ENCODE assay signal across 9 mouse cellular contexts in genomic region chr7:79363370-79364043, GRCm38 (mm10). TPM values are rescaled to one million over a fixed set of nuclear protein-coding genes. Genes with fewer than 3 reads are reported as not detected.
DNase-seq lines count a peak whose midpoint lies in the region; ATAC-seq and TF ChIP-seq lines count a peak whose summit lies in the region.
"Had no signal": no experiment of that assay in that cellular context is flagged by ENCODE, and none has a peak within 500 bp of the region (broad histone marks: within the 10 kb centered on the region; RNA-seq: fewer than 3 reads in every experiment).

No protein-coding gene starts in this region.

- TF ChIP-seq CTCF in hindbrain, postnatal 0 days (IDR thresholded peaks at IDR 0.05; ENCODE audit: low read depth) = no peak

- H3K27me3 ChIP-seq in embryonic facial prominence, embryonic 14.5 days (replicated peaks; ENCODE audit: control insufficient read depth, insufficient read depth, low read length) = no peaks in the 10 kb centered on the region
- no peaks in the 10 kb centered on the region for H3K27me3 ChIP-seq in hindbrain, postnatal 0 days (ENCODE audit: insufficient read depth, low read length)
- H3K27me3 ChIP-seq: neural tube, embryonic 12.5 days had no signal

- H3K9ac ChIP-seq in embryonic facial prominence, embryonic 14.5 days (ENCODE audit: low read depth, low read length) = no peak overlapping the region
- H3K9ac ChIP-seq in hindbrain, postnatal 0 days (replicated peaks; ENCODE audit: low read length) = no peak overlapping the region
- H3K9ac ChIP-seq: neural tube, embryonic 12.5 days had no signal

- peaks cover 18% of the 10 kb centered on the region for H3K36me3 ChIP-seq in embryonic facial prominence, embryonic 14.5 days (ENCODE audit: control insufficient read depth, insufficient read depth, low read length)
- peaks cover 15% of the 10 kb centered on the region; the same call in 1 of the 2 replicates for H3K36me3 ChIP-seq in hindbrain, postnatal 0 days (ENCODE audit: insufficient read depth, low read length)

- WGBS in embryonic facial prominence, embryonic 14.5 days = 52% methylated on average over 8 of the region's 8 CpGs
- 45% methylated on average over 8 of the region's 8 CpGs for WGBS in hindbrain, postnatal 0 days

- no peak for ATAC-seq in cerebellum, adult (ENCODE audit: insufficient number of reproducible peaks, low FRiP score, low TSS enrichment)
- no peak for ATAC-seq in embryonic facial prominence, embryonic 14.5 days (ENCODE audit: low read depth)
- ATAC-seq in hindbrain, postnatal 0 days = peak; percentile 62

- DNase-seq in cerebellum, postnatal 10 days = peak; percentile 66 to 80
- DNase-seq in CD4-positive helper T cell, adult 2 months (ENCODE audit: low read depth, low spot score) = peak; percentile 78
- DNase-seq in embryonic facial prominence, embryonic 14.5 days (ENCODE audit: low spot score) = peak; percentile 32
- peak; percentile 69 for DNase-seq in hindbrain, postnatal 0 days (ENCODE audit: low spot score)
- DNase-seq in lung, adult 18-20 months = peak; percentile 79 to 87
- DNase-seq in right cerebral cortex, postnatal 14 days = peak; percentile 63
- DNase-seq in spleen, postnatal 4 days (ENCODE audit: low spot score in 2 of 2) = no peak

- H3K4me2 ChIP-seq in embryonic facial prominence, embryonic 14.5 days (ENCODE audit: low read depth, low read length) = no peak overlapping the region
- no peak overlapping the region for H3K4me2 ChIP-seq in hindbrain, postnatal 0 days (ENCODE audit: low read depth, low read length)
- H3K4me2 ChIP-seq: neural tube, embryonic 12.5 days had no signal

- H3K27ac ChIP-seq in embryonic facial prominence, embryonic 14.5 days (replicated peaks; ENCODE audit: low read depth, low read length) = peak overlapping the region; percentile 7
- H3K27ac ChIP-seq in hindbrain, postnatal 0 days = peak overlapping the region; percentile 85

- no peak overlapping the region for H3K4me3 ChIP-seq in embryonic facial prominence, embryonic 14.5 days (ENCODE audit: low read depth, low read length)
- no peak overlapping the region for H3K4me3 ChIP-seq in hindbrain, postnatal 0 days (ENCODE audit: low read length)
- H3K4me3 ChIP-seq: neural tube, embryonic 12.5 days had no signal

- H3K4me1 ChIP-seq in embryonic facial prominence, embryonic 14.5 days (ENCODE audit: control insufficient read depth, insufficient read depth, low read length) = no peaks in the 10 kb centered on the region
- H3K4me1 ChIP-seq in hindbrain, postnatal 0 days (ENCODE audit: insufficient read depth, low read length) = 0 out of 2 replicates have a peak, but pooled peaks cover 3% of the 10 kb centered on the region

- H3K9me3 ChIP-seq in embryonic facial prominence, embryonic 14.5 days (ENCODE audit: control insufficient read depth, low read length) = no peaks in the 10 kb centered on the region
- H3K9me3 ChIP-seq in hindbrain, postnatal 0 days (ENCODE audit: low read length) = no peaks in the 10 kb centered on the region
- H3K9me3 ChIP-seq: neural tube, embryonic 12.5 days had no signal

RNA-seq across cellular contexts. Expression of gene Rlbp1, which starts 23.3 kb away (rescaled TPM):
- 2.5 and 3.4 TPM in 2 replicates for polyA plus RNA-seq in embryonic facial prominence, embryonic 14.5 days (2014; fragmentation: Nextera tagmentation; extraction: Ambion mirVana)
- 25.3 and 32.3 TPM in 2 replicates for total RNA-seq in hindbrain, postnatal 0 days (2014; rRNA removed)
- 21.2 and 21.9 TPM in 2 replicates for polyA plus RNA-seq in hindbrain, postnatal 0 days (2015; fragmentation: Nextera tagmentation; extraction: Ambion mirVana)

RNA-seq across cellular contexts. Expression of gene Fanci, which starts 28.2 kb away (rescaled TPM):
- 8.2 and 8.3 TPM in 2 replicates for polyA plus RNA-seq in embryonic facial prominence, embryonic 14.5 days (2014; fragmentation: Nextera tagmentation; extraction: Ambion mirVana)
- 2.9 and 3.5 TPM in 2 replicates for total RNA-seq in hindbrain, postnatal 0 days (2014; rRNA removed)
- polyA plus RNA-seq in hindbrain, postnatal 0 days (2015; fragmentation: Nextera tagmentation; extraction: Ambion mirVana) = 1.9 and 2.4 TPM in 2 replicates

Comparison
In these comparisons a context has a peak if more than half of its experiments do, and no peak if none do; other contexts are left out.
1. DNase-seq: peak in cerebellum, postnatal 10 days (2 of 2), CD4-positive helper T cell, adult 2 months (single experiment), embryonic facial prominence, embryonic 14.5 days (single experiment), hindbrain, postnatal 0 days (single experiment), lung, adult 18-20 months (2 of 2) and right cerebral cortex, postnatal 14 days (single experiment); none in spleen, postnatal 4 days (0 of 2).